Mouse (Mus musculus) ovary, postnatal 36 days (tissue): ENCODE measurements around the gene Abcf1.

ENCODE experiments used
- DNase-seq: peaks from one replicate; pipeline ENCODE4 v3.0.0; 2022; ENCODE audit warnings: low spot score, mixed read lengths

Abcf1 gene

DNA sequence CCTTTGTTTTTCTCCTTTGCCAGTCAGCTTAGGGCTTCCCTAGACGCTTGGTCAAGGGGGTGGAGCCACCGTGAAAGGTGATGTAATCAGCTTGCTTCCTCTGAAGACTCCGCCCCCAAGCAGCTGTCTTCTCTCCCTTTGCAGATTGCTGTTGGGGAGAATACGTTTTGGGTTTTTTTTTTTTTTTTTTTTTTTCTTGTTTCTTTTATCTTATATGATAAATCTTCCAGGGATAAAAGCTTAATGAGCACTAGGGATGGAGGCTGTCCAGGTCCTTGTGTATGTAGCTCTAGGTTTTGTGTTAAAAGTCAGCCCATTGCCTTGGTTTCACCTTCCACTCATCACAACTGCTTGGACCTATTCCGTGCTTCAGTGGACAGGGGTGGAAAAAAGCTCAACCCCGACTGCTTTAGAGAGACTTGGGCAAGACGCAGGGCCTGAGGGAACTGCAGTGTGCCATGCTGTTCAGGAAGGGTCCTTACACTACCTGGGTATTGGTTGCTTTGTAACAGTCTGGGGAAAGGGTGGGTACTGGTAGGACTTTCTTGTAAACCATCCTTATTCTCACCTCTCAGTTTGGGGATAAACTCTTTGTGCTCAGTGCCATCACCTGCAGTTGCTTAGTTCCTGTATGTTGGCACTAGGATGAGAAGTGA is 50.4 kb downstream of the Abcf1 start:
- peak; percentile 88 for DNase-seq

DNA sequence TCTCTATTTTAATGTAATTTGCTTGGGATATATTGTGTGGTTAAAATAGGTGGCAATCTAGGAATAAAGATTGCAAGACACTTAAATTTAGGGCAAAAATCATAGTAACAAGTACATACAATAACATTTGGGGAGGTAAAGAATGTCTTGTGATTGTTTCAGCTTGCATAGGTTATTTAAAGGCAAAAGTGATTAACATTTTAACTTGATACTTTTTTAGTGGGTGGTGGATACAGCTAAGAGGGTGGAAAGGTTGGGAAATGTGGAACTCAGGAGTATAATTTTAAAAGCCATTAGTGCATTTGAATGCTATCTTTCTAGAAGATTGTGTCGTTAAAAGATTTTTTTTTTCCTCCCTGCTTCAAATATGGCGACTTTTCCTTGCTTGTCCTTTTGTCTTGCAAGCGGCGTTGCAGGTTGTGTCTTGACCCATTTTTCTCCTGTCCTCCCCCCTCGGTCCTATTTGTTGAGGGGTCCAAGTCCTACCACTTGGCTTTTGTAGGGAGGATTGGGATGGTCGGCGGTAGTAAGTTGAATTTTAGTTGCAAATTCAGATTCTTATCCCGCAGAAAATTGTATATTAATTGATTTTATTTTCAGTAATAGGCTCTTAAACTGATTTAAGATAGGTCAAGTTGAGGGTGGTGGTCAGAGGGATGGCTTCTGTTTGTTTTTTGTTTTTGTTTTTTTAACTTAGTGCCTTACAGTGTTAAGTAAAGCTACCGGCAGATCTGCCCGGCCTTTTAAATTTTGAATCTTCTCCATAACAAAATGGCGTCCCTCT is 51.1 kb downstream of the Abcf1 start:
- no peak for DNase-seq

DNA sequence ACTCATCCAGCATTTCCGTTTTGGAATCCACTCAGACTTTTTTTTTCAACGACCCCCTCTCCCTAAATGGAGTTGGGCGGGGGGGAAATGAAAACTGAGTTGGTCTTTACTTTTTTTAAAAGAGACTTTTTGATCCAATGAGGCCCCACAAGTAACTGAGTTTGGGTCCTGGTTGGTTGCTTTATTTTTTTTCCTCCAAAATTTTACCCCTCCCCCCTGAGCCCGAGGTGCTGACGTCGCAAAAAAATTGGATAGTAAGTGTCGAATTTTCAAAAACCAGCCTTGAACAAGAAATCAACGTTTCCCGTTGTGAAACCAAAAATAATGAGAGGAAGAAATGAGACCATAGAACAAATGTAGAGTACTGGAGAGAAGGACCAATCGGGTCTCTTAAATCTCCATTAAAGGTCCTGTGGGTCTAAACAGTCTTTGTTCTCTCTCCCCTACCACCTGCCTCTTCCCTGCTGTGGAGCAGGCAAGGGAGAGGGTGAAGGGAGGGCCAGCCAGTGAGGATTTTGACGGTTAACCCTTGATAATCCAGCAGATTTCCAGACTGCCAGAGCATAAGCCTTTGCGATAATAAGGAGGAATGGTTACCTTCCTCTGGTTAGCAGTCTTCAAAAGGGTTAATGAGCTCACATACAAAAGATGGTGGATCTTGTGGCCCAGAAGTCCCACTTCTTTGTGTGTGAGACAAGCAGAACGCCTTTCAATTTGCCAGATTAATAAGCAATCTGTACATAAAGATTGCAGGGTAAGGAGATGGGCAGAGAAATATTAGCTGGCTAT is 51.9 kb downstream of the Abcf1 start:
- DNase-seq, result no peak

DNA sequence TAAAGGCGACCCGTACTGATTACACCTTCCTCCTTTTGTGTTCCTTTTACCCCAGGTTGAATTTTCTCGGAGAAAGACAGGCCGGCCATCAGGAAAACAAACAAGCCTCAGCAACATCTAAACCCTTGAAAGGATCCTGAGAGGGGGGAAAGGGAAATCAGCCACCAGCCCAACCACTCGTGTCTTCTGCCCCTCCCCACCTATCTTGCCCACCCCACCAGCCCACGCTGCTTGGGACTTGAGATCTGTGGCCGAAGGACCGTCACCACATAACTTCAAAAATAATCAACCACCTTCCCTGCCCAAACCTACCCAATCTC is 52.5 kb downstream of the Abcf1 start:
- no peak for DNase-seq

DNA sequence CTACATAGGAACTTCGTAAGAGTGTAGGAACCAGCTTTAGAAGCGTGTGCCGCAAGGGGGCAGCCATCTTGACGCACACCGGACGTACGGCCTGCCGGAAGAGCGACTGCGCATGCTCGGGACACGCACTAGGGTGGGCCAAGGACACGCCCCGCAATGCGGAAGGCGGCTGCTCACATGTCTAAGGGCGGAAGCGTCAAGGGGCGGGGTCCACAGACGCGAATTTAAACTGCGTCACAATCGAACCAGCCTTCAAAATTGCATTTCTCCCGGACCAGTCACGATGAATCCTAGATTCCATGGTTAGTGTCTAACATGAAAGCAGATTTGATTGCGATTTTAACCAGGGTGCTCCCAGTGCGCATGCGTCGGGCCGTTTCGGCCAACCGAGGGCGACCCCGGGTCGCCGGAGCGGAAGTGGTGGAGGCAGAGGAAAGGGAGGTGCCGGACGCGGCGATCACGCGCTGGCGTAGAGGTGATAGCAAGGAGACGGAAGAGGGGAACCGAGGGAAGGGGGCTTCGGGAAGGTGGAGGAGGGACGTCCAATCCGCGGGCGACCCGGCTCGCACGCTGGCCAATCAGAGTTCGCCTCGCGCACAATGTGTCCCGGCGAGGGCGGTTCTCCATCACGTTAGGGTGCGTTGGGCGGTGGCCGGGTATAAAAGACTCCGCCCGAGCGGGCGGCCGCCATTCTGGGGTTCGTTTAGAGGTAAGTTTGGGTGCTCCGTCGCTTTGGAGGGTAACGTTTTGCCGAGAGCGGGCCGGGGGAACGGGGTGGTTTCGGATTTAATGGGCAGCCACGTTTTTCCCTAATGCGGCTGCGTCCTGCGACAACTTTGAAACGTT is 53.0 kb downstream of the Abcf1 start, which contains the start of the genes Mrps18b and Ppp1r10:
TSS of gene Mrps18b (minus strand) at position 93 of the 846 bp plus-strand sequence.
TSS of gene Ppp1r10 (plus strand) at position 138 of the 846 bp plus-strand sequence.
- DNase-seq, result peak; percentile 98

DNA sequence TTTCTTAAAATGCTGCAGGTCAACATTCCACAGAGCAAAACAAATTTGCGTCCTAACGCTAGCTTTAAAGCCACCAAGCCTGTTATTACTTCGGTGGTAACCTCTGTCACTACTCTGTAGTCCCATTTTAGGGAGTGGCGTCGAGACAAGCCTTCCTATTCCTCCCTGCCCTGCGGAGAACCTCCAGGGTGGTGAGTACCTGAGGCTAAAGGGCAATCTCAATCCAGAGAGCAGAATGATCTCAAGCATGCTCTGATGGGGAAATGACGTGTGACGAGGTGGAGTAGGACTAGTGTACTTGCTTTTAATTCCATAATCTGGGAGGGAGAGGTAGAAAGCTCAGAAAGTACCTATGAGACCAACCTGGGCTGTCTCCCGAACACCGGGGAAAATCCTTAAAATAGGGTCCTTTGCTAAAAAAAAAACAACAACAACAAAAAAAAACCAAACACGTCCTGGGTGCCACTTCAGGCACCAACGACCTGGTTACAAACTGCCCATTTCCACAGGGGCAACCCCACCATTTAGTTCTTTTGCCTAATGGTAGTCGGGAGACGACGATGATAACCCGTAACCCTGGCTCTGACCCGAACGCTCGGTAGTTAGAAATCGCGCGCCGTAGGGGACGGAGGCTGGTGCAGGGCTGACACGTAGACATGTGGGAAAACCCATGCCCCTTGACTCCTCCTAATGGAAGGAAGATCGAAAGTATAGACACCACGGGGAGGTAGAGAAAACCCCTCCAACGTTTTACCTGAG is 53.8 kb downstream of the Abcf1 start:
- DNase-seq, result no peak

DNA sequence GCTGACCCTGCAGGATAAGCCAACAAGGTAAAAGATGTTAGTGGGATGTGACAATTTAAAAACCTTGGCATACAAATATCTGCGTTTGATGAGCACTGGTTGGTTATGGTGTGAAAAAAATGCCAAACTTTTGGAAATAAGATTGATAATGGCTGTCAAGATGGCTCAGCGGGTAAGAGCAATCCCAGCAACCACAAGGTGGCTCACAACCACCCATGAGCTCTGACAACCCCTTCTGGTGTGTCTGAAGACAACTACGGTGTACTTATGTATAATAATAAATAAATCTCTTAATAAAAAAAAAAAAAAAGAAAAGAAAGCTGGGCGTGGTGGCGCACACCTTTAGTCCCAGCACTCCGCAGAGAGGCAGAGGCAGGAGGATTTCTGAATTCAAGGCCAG is 54.6 kb downstream of the Abcf1 start:
- no peak for DNase-seq

DNA sequence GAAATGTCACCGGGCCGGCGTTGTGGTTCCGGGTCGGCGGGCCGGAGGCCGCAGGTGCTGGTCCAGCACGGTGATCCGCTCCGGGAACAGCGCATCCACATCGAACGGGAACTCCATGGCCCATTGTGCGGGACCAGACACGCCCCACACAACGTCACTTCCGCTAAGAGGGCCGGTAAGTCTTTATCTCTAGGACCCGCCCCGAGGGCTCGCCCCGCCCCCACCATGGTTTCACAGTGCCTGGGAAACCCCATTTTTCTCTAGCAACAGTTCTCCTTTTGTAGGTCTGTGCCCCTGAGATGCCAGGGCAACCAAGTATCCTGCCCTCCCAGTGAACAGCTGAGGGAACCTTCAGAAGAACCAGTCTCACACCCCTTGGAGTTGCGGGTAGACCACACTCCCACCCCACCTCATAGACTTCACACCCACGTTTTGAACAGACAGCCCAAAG is 59.6 kb downstream of the Abcf1 start, which contains the start of gene Atat1:
TSS of gene Atat1 (minus strand) at position 157 of the 451 bp plus-strand sequence.
- peak; percentile 93 for DNase-seq

DNA sequence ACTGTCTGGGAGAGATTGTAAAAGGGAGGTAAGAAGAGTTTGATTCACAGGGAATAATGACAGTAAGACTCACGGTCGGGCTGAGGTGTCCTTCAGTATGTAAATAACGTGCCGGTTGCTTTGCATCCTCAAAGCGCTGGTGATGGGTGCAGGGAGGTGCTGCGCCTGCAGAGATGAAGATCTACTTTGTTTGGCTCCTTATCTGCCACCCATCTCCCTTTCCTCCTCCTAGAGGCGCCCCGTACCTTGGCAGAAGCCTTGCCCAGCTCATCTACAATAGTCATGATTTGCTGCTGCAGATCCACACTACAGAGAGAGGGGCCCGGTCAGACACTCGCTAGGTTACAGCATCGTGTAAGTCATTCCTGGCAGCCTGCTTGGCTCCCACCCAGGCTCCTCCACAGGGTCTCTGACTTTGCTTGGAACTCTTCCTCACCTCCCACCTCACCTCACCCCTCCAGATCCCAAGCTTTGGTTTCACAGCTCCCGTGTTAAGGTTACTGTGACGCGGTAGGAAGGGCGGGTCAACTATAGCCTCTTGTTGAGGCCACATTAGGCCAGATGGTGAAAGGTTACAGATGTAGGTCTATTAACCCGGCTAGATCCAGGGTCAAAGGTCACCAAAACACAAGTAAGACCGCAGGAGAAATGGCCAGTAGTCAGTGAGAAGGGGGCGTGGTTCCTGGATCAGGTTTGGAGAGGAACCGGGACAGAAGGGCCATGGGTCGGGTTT is 60.2 kb downstream of the Abcf1 start:
- DNase-seq, result no peak

DNA sequence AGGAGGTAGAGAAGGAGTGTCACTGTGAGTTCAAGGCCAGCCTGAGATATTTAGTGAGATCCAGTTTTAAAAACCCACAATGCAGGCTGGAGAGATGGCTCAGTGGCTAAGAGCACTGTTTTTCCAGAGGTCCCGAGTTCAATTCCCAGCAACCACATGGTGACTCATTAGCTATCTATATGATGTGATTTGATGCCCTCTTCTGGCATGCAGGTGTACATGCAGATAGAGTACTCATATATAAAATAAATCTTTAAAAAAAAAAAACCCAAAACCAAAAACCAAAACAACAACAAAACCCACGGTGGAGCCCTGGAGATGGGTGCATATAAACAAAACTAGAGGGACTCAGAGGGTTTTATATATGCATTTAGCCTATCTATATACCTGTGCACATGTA is 62.0 kb downstream of the Abcf1 start:
- no peak for DNase-seq
